Mouse (Mus musculus) ES-Bruce4 (cell line): Measurements from ENCODE around the gene Nsd1.

Experiments used
- CTCF ChIP-seq: IDR thresholded peaks from one replicate; pipeline ENCODE4 v1.8.1; 2011; ENCODE audit warnings: low read depth, low read length
- POLR2A ChIP-seq: IDR thresholded peaks from one replicate; pipeline ENCODE4 v1.8.1; 2011; ENCODE audit warnings: low read length; ENCODE audit not compliant: insufficient read depth

DNA sequence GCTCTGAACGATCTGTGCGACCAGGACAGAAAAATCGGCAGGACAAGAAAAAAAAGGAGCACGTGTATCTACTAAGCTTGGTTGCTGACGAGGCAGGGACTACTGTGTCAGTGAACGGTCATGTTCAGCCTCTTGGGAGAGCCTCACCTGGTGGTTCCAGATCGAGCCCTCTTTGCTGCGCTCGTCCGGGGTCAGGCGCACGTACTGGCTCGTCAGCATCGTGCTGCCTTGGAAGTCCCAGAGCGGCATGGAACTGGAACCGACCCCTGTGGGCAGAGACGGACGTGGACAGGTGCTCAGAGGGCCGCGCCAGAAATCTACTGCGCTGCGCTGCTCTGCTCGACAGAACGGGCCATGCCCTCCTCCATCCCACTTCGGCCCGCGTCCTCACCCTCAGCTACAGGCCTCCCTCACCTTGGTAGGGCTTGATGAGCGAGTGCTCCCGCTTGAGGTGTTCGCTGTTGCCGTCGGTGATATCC, 152.4 kb downstream of the Nsd1 start:
- TF ChIP-seq CTCF (no peak), POLR2A (no peak)
